Mouse (Mus musculus) cerebellum, postnatal 36 days (tissue): ENCODE measurements at regions not wholly inside any gene's neighbourhood (a gene's known extent, or its start where the extent isn't known, plus 50 kb on each side); places are given as distances from the start of the nearest gene placed in this dataset.

Source experiments
- DNase-seq, 2 experiments: peaks; one replicate each; pipeline ENCODE4 v3.0.0; 2021 to 2022; ENCODE audit warnings: mixed read lengths in 2 of 2

DNA sequence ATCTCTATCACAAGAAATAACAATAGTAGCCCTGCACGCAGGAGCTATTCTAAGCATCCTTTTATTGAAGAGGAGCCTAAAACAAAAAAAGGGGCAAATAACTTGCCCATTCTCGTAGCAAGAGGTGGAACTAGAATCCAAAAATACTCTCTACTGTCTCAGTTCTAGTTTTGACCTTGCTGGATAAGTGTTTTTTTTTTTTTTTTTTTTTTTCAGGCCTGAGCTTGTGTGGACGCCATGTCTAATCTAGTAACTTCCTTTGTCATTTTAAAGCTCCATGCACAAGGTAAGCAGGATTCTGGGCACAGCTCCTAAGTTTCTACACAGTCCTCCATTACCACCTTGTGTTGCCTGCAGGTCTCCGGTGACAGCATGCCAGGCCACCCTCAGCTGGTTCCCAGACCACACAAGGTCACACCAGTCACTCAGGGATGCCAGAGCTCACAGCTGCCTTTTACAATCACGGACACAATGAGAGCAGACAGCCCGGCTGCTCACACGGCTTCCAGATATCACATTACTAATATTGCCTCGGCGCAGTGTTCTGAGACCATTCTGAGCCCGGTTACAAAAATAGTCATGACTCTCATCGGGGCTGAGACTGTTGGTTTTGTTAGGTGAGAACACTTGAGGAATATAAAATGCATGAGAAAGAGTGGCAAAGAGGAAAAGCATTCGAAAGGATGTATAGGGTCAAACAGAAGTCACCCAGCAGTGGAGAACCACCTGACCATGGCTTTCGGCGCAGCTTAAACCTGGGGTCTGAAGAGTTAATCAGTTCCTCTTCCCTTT, 124.7 kb upstream of the Tank start:
- DNase-seq = peak; percentile 5 to 17

DNA sequence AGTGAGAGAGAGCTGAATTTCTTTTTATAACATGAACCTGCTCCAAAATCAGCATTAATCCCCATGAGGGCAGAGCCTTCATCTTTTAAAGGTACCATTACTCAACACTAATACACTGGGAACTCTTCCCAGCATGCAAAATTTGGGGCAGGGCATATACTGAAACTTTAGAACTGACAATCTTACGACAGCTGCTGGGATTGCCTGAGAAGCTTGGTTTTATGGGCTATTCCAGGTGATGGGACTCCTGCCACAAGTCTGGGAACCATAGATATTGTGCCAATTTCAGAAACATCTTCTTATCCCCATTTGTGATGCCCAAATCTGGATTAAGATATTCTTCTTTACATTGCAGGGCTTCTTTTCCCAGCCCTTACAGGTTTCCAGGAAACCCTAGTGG, 125.8 kb upstream of the Tank start:
- DNase-seq = no peak

DNA sequence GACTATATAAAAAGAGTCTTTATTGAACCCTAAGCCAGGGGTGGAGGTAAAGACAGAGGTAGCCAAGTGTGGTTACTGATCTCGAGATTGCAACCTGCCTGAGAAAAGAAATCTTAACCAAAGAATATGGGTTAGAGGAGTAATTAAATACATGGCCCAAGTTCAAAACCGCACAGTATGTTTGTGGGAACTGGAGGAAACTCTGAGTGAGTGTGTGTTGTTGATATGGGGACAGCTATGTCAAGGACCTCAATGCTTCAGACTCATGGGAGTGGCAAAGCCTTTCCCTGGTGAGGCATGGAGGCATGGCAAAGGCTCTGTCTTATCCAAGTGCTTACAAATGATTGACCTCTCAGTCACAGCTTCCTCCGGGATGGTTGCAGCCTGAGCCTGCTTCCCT, 127.7 kb upstream of the Tank start:
- no peak for DNase-seq

DNA sequence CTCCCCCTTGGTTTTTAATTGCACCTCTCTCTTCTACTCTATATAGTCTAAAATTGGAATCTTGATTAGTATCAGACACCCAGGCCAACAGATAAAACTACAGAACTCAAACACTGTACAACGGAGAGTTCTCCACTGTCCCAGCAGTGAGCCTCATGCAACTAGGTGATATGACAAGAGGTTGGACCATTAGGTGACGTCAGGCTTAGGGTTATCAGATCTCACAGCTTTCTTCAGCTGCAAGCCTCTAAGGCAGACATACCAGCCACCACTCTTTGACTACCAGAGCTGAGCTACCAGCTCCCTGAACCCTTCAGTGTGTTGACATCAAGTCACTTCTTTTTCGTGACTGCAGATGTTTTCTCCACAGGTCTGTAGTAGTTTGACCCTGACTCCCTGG, 141.8 kb upstream of the Tank start:
- no peak for DNase-seq

DNA sequence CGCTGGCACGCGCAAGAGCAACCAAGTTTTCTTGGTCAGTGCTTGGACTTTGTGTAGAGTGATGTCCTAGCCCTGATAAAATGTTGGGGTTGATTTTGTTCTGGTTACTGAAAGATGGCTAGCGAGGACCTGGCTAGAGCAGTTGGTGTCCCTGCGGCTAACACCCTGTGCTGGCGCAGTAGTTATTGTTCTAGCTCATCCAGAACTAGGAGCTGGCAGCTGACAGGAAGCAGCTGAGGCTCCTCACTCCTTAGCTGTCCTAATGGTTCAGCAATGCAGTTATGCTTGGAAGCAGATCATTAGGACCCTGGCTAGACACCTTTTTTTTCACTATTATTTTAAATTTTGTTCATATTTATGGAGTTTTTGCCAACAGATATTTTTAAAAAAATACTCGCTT, 170.5 kb upstream of the Tank start:
- no peak for DNase-seq

DNA sequence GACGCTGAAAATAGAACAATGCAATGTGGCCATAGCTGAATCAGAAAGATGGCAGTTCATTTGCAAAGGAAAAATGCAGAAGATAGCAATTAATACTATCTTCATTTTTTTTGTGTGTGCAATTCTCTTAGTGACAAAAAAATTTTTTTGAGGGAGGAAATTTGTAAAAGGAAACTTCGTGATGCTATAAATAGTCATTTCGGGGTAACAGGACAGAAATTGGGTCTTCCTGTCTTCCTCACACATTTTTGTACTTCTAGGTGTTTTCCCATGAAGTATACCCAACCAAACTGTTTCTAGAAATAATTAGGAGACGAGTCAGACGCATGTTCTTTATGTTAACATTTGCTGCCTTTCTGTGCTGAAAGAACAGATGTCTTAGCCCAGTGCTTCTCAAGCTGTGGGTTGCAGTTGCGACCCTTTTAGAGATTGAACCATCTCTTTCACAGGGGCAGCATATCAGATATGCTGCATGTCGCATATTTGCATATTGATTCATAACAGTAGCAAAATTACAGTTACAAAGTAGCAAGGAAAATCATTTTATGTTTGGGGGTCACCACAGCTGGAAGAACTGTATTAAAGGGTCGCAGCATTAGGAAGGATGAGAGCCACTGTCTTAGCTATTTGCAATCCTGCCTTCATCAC, 172.2 kb upstream of the Tank start:
- no peak for DNase-seq

DNA sequence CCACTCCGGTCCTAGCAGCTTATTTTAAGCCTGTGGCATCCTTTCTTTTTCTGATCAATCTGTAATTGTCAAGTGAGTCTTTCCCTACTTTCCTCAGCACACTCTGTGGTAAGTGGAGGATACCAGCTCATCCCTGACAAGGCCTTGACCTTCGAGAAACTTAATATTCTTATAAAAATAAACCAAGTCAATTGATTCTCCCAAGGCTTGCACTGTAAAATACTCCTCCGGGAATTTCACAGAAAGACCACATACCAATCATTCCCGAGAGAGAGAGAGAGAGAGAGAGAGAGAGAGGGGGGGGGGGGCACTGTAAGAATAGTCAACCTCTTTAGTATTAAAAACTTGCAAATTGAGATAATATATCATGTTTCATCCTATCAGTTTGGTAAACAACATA, 173.1 kb upstream of the Tank start:
- no peak for DNase-seq

DNA sequence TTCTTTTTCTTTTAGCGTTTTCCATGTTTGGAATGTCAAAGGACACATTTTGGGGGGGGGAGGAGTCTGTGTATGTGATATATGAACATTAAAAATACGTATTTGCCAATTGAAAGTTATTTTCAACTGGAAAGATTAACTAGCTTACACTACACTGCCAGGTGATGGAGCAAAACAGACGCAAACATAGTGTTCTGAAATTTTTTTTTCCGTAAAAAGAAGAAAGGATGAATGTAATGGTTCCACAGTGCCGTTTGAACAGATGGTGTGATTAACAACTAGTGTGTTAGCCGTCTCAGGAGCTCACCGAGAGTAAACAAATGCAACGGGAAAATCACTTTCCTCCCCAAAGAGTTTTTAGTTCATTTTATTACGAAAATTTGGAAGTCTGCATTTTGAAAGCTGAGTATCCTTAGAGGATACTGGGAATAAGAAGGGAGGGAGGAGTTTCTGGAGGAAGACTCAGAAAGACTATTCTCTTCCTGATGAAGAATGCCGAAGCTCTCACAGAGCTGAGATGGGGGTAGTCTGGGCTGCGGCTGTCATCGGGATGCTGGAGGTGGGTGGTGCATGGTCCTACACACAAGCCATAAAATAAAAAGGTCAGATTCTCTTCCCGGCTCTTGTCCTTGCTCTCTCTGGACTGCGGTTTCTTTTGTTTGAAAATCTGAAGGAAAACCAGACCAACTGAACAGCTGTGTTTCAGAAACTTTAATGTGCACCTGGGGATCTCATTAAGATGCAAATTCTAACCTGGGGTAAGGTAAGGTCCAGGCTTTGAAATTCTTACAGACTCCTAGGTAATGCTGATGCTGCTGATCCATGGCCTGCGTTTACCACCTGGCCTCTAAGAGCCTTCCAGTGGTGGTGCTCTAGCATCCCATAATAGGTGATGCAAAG, 175.5 kb upstream of the Tank start:
- no peak for DNase-seq

DNA sequence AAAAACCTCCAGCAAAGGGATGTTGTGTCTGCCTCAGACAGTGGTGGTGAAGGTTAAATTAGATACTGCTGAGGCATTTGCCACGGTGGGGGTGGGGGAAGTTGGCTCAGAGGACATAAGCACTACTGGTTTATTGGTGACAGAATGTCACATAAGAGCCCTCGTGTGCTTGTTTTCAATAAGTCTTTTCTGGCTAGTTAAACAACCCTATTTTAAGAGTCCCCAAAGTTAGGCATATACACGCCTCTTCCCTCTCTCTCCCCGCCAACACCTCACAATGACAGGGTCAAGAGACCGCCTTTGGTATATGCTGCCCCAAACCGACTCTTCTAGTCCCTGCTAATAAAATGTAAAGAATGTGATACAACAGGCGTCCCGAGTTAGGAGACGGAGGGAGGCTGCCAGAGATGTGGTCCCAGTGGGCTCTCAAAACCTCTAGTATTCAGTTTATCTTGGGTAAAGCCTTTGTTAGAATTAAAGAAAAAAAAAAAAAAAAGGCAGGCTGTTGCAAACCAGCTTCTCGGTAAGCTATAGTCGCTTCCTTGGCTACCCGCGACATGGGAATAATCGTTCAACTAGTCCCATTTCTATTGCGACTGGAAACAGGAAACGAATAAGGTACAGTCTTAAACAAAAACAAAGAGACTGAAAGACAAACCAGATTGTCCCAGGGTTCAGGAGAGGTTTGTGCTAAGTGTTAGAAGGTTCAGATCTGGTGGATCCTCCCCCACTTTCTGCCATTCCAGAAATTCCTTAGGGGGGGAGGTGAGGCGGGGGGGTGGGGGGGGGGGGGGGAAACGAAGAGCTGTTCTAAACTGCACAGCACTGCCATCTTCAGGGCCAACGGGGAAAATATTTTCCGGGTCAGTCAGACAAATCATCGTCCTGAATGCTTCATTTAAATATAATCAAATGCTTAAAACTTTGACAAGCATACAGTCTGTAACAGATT, 176.5 kb upstream of the Tank start:
- DNase-seq = peak; percentile 69

DNA sequence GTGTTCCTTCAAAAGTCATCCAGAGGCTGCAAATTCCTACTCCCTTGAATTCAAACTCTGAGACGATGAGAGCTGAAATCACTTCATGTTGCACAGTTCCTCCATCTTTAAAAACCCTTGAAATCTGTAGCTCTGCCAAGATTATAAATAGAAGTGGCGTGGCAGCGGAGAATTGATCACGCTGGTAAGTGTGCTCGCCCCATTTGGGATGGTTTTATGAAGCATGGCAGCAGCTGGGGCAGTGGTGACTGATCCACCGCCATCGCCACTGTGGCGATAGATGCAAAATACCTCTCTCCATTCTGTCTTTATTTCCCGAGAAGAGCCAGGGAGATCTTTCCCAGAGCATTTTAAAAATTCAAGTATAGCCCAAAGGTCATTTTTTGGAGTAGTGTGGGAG, 179.8 kb upstream of the Tank start:
- no peak for DNase-seq

DNA sequence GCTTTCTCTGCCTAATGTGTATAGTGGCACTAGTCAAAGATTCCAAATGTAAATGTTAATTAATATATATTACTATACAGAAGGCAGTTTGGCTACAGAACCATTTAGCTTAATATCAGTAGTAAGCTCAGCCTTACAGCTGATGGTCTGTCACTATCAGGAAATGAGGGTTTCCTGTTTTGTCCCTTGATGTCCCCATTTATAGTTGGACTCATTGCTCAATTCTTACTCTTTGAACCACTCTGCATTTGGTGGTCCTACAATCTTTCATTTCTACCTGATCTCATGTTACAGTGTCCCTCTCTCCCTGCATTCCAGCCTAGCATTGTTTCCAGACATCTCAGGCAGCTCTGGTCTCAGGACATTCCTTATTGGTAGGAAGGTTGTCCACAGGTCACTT, 188.8 kb upstream of the Tank start:
- no peak for DNase-seq

DNA sequence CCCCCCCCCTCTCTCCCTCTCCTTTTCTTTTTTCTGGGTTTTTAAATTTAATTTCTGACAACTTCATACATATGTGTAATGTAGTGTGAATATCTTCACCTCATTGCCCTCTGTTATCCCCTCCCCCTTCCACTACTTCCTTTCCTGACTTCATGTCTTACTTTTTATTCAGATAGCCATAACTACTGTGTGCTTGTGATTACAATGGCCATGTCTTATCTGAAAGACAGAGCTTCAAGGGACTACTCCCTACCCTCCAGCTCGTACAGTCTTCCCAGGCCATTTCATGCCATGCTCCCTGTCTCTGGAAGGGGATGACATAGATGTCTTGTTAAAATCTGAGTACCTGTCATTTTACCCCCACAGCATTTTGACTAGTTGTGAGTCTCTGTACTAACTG, 189.2 kb upstream of the Tank start:
- DNase-seq = no peak

DNA sequence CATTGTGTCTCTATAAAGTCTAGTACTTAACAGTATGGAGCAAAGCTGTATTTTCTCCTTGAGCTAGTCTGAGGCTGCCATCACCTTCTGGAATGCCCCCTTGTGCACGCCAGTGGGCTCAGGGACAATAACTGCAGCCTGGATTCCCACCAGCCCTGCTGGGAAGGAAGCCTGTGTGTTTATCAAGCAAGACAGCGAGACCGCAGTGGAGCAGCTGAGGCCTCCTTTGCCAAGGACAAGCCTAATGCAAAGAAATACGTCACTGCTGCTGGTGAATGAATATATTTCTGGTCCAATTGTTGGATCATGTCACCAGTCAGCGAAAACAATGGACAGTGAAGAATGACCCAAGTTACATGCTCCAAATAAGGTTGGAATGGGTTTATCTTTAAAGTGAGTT, 190.8 kb upstream of the Tank start:
- no peak for DNase-seq

DNA sequence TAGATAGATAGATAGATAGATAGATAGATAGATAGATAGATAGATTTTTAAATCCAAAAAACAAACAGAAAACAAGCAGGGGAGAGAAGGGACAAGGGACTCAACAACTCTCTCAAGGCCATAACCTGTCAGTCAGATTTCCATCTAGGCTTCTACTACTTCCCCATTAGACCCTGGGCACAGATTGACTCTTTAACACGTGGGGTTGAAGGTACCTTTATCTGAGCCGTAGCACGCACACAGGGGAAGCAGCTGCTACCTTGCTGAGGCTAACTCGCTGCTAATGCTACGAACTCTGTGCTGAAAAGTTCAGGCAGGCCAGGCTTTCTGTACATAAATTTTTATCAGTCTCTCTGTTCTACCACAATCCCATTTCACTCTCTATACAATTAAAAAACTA, 191.4 kb upstream of the Tank start:
- DNase-seq = no peak

DNA sequence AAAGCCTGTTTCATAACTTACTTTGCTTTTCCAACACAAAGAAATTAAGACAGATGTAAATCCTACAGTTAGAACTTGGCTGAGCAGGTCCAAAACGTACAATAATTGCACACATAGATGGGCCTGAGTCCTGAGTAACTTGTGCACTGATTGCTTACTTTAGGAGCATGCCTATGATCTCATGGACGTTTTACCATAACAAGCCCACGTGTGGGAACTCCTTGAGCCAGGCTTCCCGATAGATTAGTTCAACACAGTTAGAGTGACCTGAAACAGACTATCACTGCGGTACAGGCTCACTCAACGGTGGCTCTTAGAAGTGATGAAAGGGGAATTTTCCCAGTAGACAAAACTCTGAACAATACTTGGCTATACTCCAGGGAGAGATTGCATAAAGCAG, 193.9 kb upstream of the Tank start:
- DNase-seq = no peak

DNA sequence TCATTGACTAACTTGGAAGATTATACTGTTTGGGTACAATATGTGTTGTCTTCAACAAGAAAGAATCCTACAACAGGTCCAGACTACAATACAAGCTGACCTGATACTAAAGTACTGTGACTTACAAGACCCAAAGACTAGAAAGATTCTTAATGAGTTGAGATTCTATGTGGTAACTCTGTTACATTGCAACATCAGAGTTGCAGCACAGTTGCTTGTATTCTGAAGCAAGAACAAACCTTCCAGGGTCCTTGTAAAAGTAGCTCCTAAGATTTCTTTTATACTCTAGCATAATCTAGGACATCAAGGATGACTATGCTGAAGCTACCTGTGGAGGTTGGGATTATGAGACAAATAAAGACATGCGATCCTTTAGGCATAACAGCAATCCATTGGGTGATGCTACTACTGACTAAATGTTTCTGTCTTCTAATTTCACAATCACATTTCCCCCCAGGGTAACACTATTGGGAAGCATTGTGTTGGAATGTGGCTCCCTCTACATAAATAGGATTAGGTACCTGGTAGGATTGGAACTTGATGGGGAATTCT, 194.6 kb upstream of the Tank start:
- no peak for DNase-seq

DNA sequence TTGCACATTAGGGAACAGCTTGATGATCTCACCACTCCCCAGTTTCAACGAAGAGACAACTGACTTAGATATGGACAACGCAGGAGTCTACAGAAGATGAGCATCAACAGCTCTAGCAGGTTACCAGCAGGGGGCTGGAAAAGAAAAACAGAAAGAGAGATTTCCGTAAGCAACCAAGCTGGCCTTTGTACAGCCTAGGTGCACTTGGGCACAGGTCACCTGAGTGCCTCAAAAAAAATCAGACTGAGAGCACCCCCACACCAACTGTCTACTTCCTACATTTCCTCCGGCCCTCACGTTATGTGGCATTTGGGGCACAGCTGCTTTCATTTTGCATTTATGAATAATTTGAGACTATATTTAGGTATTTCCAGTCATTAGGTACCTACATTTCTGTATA, 199.3 kb upstream of the Tank start:
- DNase-seq = no peak

DNA sequence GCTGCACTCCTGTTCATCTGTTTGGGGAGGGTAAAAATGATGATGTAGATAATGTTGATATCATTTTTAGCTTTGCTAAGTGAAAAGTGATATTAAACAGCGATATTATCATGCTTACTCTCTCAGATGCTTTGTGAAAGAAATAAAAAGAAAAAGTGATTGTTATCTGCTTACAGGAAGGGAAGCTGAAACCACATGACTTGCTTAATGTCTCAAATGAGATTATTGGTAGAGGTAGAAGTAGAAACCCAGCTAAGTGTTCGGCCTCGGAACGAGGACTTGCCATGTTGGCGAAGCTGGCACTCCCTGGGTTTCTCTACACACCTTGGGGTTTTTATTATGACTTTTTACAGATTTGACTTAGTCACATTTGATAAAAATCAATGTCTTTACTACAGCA, 200.1 kb upstream of the Tank start:
- no peak for DNase-seq

DNA sequence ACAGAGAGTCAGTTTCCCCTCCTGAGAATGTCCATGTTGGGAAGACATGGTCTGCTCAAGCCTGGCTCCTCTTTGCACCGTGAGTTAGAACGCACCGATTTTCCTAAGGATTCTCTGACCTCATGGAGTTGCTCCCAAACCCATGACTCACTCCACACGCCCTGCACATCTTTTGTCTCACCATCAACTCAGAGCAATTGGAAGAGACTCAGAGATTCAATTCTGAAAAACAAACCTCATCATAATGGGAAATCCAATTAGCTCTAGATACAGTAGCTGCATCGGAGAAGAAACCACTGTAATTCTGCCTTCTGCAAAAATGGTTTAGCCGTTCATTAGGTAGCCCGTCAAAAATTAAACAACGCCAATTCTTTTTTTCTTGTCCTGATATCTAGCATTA, 200.6 kb upstream of the Tank start:
- DNase-seq = no peak

DNA sequence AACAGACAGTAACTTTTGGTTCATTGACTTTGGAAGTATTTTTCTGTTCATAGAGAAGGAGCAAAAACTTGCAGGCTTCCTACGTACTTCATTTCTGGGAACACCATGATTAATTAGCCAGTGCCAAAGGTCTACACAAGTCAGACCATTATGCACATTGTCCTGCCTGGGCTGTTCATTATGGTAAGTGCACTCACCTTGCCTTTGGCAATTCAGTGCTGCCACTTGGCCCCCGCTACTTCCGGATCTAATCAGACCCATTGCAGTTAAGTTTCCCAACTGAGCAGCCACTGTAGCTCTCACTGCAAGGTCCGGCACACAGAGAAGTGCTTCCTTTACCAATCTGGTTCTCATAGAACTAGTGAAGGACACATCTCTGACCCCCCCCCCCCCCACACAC, 215.8 kb upstream of the Tank start:
- DNase-seq = no peak

DNA sequence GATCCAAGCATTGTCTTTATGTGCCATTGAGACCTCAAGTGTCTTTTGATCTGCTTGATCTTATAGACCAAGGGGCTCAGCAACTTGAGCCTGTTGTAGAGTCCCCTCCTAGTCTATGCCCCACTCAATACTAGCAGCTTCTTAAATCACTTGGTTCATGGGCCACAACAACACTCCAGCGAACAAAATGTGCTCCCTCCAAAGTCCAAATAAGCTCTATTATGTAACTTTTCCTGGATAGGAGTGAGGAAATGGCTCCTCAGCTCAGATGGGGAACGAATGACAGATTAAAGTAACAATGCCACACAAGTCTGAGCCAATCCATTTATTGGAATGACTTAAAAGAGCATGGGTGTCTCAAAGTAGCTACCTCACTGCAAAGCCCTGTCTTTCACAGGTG, 217.0 kb upstream of the Tank start:
- DNase-seq = no peak

DNA sequence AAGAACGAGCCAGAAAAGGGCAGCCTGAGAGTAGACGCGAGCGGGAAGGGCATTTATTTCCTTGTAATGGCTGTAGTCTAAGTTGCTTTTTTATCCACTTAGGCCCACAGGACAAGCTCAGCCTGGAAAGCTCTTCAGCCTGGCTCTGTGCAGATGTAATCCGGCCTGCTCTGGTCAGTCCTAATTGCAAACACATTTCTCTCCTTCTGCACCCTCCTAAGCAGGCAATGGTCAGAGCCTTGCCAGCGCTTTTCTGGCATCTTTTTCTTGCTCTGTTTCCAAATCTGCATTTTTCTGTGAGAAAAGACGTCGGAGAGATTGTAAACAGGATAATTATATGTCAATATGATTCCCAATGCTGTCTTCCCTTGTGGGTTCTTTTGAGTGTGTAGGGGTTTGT, 224.3 kb upstream of the Tank start:
- DNase-seq = no peak
